Mouse (Mus musculus) ES-E14 (cell line): ENCODE results near the gene Atxn1. TPM values are rescaled to one million over a fixed set of nuclear protein-coding genes. Genes with fewer than 3 reads are reported as not detected.

Experiments used
- DNase-seq: peaks from one replicate; pipeline ENCODE4 v3.0.0-alpha.2; 2013; ENCODE audit warnings: low read depth, low spot score
- H3K27ac ChIP-seq: 2 replicates; pipeline ENCODE4 v1.5.1; 2012; ENCODE audit warnings: low read depth, mild to moderate bottlenecking, low read length, moderate library complexity, mixed read lengths; ENCODE audit not compliant: poor library complexity, insufficient read depth, severe bottlenecking
- H3K36me3 ChIP-seq: 2 replicates; pipeline ENCODE4 v1.6.1; 2012; ENCODE audit warnings: mild to moderate bottlenecking, low read length, moderate library complexity, mixed read lengths; ENCODE audit not compliant: control insufficient read depth, poor library complexity, insufficient read depth, severe bottlenecking
- H3K4me1 ChIP-seq, 2 experiments: fragments of 150-350 bp in 1 of 2; sonication (generic) in 1 of 2; 2 replicates each; pipeline ENCODE4 v1.6.1; 2012; ENCODE audit warnings: low read length in 2 of 2, mild to moderate bottlenecking in 1 of 2, mixed read lengths in 1 of 2; ENCODE audit not compliant: control insufficient read depth in 2 of 2, insufficient read depth in 2 of 2, poor library complexity in 1 of 2
- H3K4me3 ChIP-seq, 2 experiments: fragments of 150-350 bp in 1 of 2; sonication (generic) in 1 of 2; 2 replicates each; pipeline ENCODE4 v1.5.1; 2012; ENCODE audit warnings: low read length in 2 of 2, low read depth in 1 of 2, mild to moderate bottlenecking in 1 of 2, mixed read lengths in 1 of 2; ENCODE audit not compliant: insufficient read depth in 1 of 2, poor library complexity in 1 of 2, severe bottlenecking in 1 of 2
- H3K9ac ChIP-seq: 2 replicates; pipeline ENCODE4 v1.6.1; 2012; ENCODE audit warnings: low read depth, mild to moderate bottlenecking, low read length, mixed read lengths; ENCODE audit not compliant: poor library complexity, insufficient read depth, severe bottlenecking
- H3K9me3 ChIP-seq: fragments of 150-350 bp; sonication (generic); 2 replicates; pipeline ENCODE4 v1.6.1; 2012; ENCODE audit warnings: low read depth, mild to moderate bottlenecking, low read length; ENCODE audit not compliant: control insufficient read depth, insufficient read depth
- CHD2 ChIP-seq: IDR thresholded peaks from 2 replicates; pipeline ENCODE4 v1.6.1; 2014; ENCODE audit warnings: mild to moderate bottlenecking, low read depth, low read length, inconsistent platforms
- HCFC1 ChIP-seq: IDR thresholded peaks from 2 replicates; pipeline ENCODE4 v1.6.1; 2012; ENCODE audit warnings: low read length, inconsistent platforms, borderline replicate concordance; ENCODE audit not compliant: insufficient read depth
- MAFK ChIP-seq: IDR thresholded peaks from 2 replicates; pipeline ENCODE4 v1.6.1; 2014; ENCODE audit warnings: mild to moderate bottlenecking, low read depth, low read length, inconsistent platforms; ENCODE audit not compliant: insufficient read depth
- ZC3H11A ChIP-seq: IDR thresholded peaks from 2 replicates; pipeline ENCODE4 v1.6.1; 2012; ENCODE audit warnings: low read depth, mild to moderate bottlenecking, inconsistent platforms, low read length, borderline replicate concordance
- ZNF384 ChIP-seq: IDR thresholded peaks from 2 replicates; pipeline ENCODE4 v1.6.1; 2012; ENCODE audit warnings: low read depth, low read length, inconsistent platforms
- in situ Hi-C, 2 experiments: fragments of 600-800 bp; cut with MboI; formaldehyde crosslinking; loops; one replicate each; pipeline ENCODE4 v1.15.1; 2025; ENCODE audit warnings: low sequenced_read_pairs in 2 of 2, inconsistent platforms in 1 of 2; ENCODE audit not compliant: unreplicated experiment in 2 of 2
- total RNA-seq: library from RNA; depleted of rRNA; stranded (reverse); fragments of 300-350 nt; gene quantifications from 2 replicates; pipeline ENCODE4 v1.2.3, GENCODE M21; 2012

Atxn1 gene
- total RNA-seq, 1 experiment = 7.8 TPM

DNA sequence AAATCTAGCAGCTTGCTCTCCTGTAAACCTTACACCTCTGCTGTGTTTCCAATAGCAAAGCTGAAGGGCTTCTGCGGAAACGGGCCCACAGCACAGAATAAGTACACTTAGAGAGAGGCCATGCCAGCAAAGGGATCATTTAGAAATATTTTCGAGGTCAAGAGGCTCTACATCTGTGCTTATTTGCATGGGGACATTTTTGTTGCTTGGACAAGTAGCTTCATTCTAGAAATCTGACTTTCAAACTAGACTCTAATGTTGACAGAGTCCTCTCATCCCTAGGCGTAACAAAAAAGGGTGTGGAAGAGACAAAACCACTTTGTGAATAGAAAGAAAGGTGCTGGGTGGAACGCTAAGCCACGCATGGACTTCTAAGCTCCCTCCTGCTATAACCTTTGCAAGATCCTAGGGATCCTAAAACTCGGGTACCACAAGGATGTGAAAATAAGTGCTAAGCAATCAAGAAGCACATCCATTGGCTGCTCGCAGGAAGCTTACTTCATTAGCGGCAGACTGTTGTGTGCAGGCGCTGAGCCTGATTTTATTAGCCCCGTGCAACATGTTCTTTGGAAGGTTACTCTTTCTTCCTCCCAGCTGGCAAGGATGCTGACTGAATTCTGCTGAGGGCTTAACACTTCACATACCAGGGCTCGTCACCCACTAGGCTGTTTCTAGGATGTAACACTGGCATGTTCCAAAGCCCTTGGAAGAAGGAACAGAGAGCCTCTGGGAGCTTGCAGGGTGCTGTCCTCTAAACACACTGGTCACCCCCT, 334.1 kb downstream of the Atxn1 start:
- in situ Hi-C loops = no loop called here
- Histone ChIP-seq H3K27ac (no peak overlapping the region), H3K9me3 (no peaks in the 10 kb centered on the region), H3K4me3 (no peak overlapping the region), H3K36me3 (no peaks in the 10 kb centered on the region), H3K9ac (no peak overlapping the region), H3K4me1 (no peaks in the 10 kb centered on the region)
- no peak for DNase-seq
- no peak for TF ChIP-seq CHD2
- no peak for TF ChIP-seq MAFK
- TF ChIP-seq ZNF384 = no peak
- no peak for TF ChIP-seq ZC3H11A
- TF ChIP-seq HCFC1 = no peak

DNA sequence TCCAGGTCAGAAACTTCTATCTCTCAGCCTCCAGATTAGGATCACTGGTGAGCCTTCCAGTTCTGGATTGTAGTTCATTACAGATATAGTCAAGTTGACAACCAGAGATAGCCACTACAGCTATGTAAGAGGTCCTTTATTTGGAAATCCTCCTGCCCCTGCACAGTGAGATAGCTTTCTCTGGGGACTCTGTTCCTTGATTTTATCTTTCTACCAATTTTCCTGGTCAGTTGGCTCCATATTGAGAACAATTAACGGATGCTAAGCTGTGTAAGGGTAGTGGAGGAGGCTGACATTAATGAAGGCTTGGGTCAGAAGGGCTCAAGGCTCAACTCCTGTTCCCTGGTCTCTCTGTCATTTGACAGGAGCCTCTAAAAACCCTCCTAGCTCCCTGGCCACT, 335.1 kb downstream of the Atxn1 start:
- Histone ChIP-seq H3K4me1 (no peaks in the 10 kb centered on the region), H3K9ac (no peak overlapping the region), H3K4me3 (no peak overlapping the region), H3K9me3 (no peaks in the 10 kb centered on the region), H3K27ac (no peak overlapping the region), H3K36me3 (no peaks in the 10 kb centered on the region)
- in situ Hi-C loops = no loop called here
- TF ChIP-seq CHD2 (no peak), MAFK (no peak), ZNF384 (no peak), ZC3H11A (no peak), HCFC1 (no peak)
- no peak for DNase-seq

DNA sequence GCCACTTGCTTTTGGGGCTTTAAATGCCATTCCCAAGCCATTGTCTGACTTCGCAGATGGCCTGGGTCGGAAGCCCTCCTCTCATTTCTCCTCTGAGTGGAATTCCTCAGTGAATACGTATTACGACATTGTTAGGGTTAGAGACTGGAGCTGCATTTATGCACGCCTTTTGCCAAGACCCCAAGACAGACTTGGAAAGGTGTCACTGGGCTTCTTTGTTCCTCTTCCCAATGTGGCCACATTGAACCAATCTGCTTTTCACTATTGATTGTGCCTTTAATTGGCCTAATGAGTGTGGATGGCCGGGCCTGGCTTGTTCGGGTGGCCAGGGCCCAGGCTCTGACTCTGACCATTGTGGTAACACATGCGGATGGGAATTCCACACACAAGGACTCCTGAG, 336.5 kb downstream of the Atxn1 start:
- no peak overlapping the region for H3K27ac ChIP-seq

DNA sequence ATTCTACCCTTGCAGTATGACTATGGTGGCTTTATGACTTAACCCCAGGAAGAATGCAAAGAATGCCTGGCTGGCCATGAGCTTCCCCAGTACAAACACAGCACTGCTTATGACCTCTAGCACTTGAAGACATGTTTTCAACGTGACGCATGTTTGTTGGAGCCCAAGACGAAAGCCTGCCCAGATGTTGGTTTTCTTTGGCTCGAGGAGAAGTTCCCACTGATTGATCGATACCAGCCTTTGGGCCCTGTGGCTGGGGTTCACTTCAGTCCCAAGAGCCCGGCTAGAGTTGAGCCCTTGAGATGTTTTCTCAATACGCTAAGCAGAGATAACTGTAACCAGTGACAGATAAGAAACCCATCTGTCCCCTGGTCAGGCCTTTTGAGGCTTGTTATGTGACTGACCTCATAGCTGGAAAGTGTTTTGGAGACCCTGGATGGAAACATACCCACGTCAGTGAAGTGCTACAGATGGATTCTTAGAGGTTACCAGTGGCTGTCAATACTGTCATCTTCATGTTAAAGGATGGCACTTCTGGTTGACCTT, 337.5 kb downstream of the Atxn1 start:
- no peaks in the 10 kb centered on the region for H3K36me3 ChIP-seq
- no peak overlapping the region for H3K4me3 ChIP-seq
- H3K4me1 ChIP-seq = no peaks in the 10 kb centered on the region
- DNase-seq = no peak
- in situ Hi-C loops = no loop called here
- no peak overlapping the region for H3K9ac ChIP-seq
- H3K9me3 ChIP-seq = no peaks in the 10 kb centered on the region
- TF ChIP-seq HCFC1 (no peak), ZC3H11A (no peak), MAFK (no peak), ZNF384 (no peak), CHD2 (no peak)
- H3K27ac ChIP-seq = no peak overlapping the region

More for the DNA sequence above, 336.5 kb downstream of the Atxn1 start:
- Histone ChIP-seq H3K9ac (no peak overlapping the region), H3K4me3 (no peak overlapping the region), H3K9me3 (no peaks in the 10 kb centered on the region), H3K36me3 (no peaks in the 10 kb centered on the region), H3K4me1 (no peaks in the 10 kb centered on the region)
- DNase-seq = no peak
- TF ChIP-seq HCFC1 (no peak), ZNF384 (no peak), CHD2 (no peak), MAFK (no peak), ZC3H11A (no peak)
- in situ Hi-C loops = no loop called here
